Mouse (Mus musculus): ENCODE data around the gene Tbc1d8b. TPM values are rescaled to one million over a fixed set of nuclear protein-coding genes. Genes with fewer than 3 reads are reported as not detected.

The Tbc1d8b gene
- polyA plus RNA-seq, 1 experiment: 0.42 TPM

- TF ChIP-seq POLR2A (IDR thresholded peaks at IDR 0.05; ENCODE audit: low read depth, low read length) (no peak), CTCF (IDR thresholded peaks at IDR 0.05; ENCODE audit: extremely low read depth, insufficient read depth, insufficient read length, insufficient replicate concordance) (no peak)
- 86% methylated on average over 1 of the region's 1 CpGs for WGBS
- H3K4me3 ChIP-seq (ENCODE audit: extremely low read depth, insufficient read depth, insufficient read length): no peak overlapping the region
- no peaks in the 10 kb centered on the region for H3K36me3 ChIP-seq (ENCODE audit: control insufficient read depth, insufficient read depth, low read length)
- no peaks in the 10 kb centered on the region for H3K27me3 ChIP-seq (ENCODE audit: control insufficient read depth, insufficient read depth, low read length)
- H3K4me1 ChIP-seq (ENCODE audit: control insufficient read depth, insufficient read depth, insufficient read length): no peaks in the 10 kb centered on the region
- DNase-seq (ENCODE audit: low read depth in 1 of 2, low spot score in 2 of 2): no peak
- no peak overlapping the region for H3K27ac ChIP-seq (ENCODE audit: insufficient read depth, low read length)
Measured at GRCm38 (mm10) chrX:139778886-139779285, 94.1 kb downstream of the Tbc1d8b start.

GRCm38 (mm10) chrX:139779401-139779800 lies 94.6 kb downstream of the Tbc1d8b start:
- Histone ChIP-seq H3K4me3 (ENCODE audit: extremely low read depth, insufficient read depth, insufficient read length) (no peak overlapping the region), H3K4me1 (ENCODE audit: control insufficient read depth, insufficient read depth, insufficient read length) (no peaks in the 10 kb centered on the region), H3K36me3 (ENCODE audit: control insufficient read depth, insufficient read depth, low read length) (no peaks in the 10 kb centered on the region), H3K27ac (ENCODE audit: insufficient read depth, low read length) (no peak overlapping the region), H3K27me3 (ENCODE audit: control insufficient read depth, insufficient read depth, low read length) (no peaks in the 10 kb centered on the region)
- TF ChIP-seq CTCF (IDR thresholded peaks at IDR 0.05; ENCODE audit: extremely low read depth, insufficient read depth, insufficient read length, insufficient replicate concordance) (no peak), POLR2A (IDR thresholded peaks at IDR 0.05; ENCODE audit: low read depth, low read length) (no peak)
- WGBS: 76% methylated on average over 5 of the region's 5 CpGs
- no peak for DNase-seq (ENCODE audit: low read depth in 1 of 2, low spot score in 2 of 2)

GRCm38 (mm10) chrX:139780988-139781387 lies 96.2 kb downstream of the Tbc1d8b start:
- Histone ChIP-seq H3K27me3 (ENCODE audit: control insufficient read depth, insufficient read depth, low read length) (no peaks in the 10 kb centered on the region), H3K27ac (ENCODE audit: insufficient read depth, low read length) (no peak overlapping the region), H3K36me3 (ENCODE audit: control insufficient read depth, insufficient read depth, low read length) (no peaks in the 10 kb centered on the region), H3K4me1 (ENCODE audit: control insufficient read depth, insufficient read depth, insufficient read length) (no peaks in the 10 kb centered on the region), H3K4me3 (ENCODE audit: extremely low read depth, insufficient read depth, insufficient read length) (no peak overlapping the region)
- no peak for DNase-seq (ENCODE audit: low read depth in 1 of 2, low spot score in 2 of 2)
- WGBS: 67% methylated on average over 3 of the region's 3 CpGs
- TF ChIP-seq CTCF (IDR thresholded peaks at IDR 0.05; ENCODE audit: extremely low read depth, insufficient read depth, insufficient read length, insufficient replicate concordance) (no peak), POLR2A (IDR thresholded peaks at IDR 0.05; ENCODE audit: low read depth, low read length) (no peak)

- Histone ChIP-seq H3K36me3 (ENCODE audit: control insufficient read depth, insufficient read depth, low read length) (no peaks in the 10 kb centered on the region), H3K27ac (ENCODE audit: insufficient read depth, low read length) (no peak overlapping the region), H3K4me1 (ENCODE audit: control insufficient read depth, insufficient read depth, insufficient read length) (no peaks in the 10 kb centered on the region), H3K27me3 (ENCODE audit: control insufficient read depth, insufficient read depth, low read length) (no peaks in the 10 kb centered on the region), H3K4me3 (ENCODE audit: extremely low read depth, insufficient read depth, insufficient read length) (no peak overlapping the region)
- DNase-seq (ENCODE audit: low read depth in 1 of 2, low spot score in 2 of 2): no peak
- no peak for TF ChIP-seq POLR2A (IDR thresholded peaks at IDR 0.05; ENCODE audit: low read depth, low read length)
- TF ChIP-seq CTCF (IDR thresholded peaks at IDR 0.05; ENCODE audit: extremely low read depth, insufficient read depth, insufficient read length, insufficient replicate concordance): no peak
- WGBS: 91% methylated on average over 4 of the region's 4 CpGs
Measured at GRCm38 (mm10) chrX:139781563-139781962, 96.8 kb downstream of the Tbc1d8b start.

- H3K4me3 ChIP-seq (ENCODE audit: extremely low read depth, insufficient read depth, insufficient read length): no peak within 1 kb of the TSS
- 74% methylated on average over 6 of the region's 6 CpGs for WGBS
- TF ChIP-seq POLR2A (IDR thresholded peaks at IDR 0.05; ENCODE audit: low read depth, low read length) (no peak), CTCF (IDR thresholded peaks at IDR 0.05; ENCODE audit: extremely low read depth, insufficient read depth, insufficient read length, insufficient replicate concordance) (no peak)
- H3K27me3 ChIP-seq (ENCODE audit: control insufficient read depth, insufficient read depth, low read length): no peaks in the 10 kb centered on the region
- no peak for DNase-seq (ENCODE audit: low read depth in 1 of 2, low spot score in 2 of 2)
- no peaks in the 10 kb centered on the region for H3K36me3 ChIP-seq (ENCODE audit: control insufficient read depth, insufficient read depth, low read length)
- H3K27ac ChIP-seq (ENCODE audit: insufficient read depth, low read length): no peak within 1 kb of the TSS
- no peaks in the 10 kb centered on the region for H3K4me1 ChIP-seq (ENCODE audit: control insufficient read depth, insufficient read depth, insufficient read length)
Measured at GRCm38 (mm10) chrX:139782278-139783044, 97.7 kb downstream of the Tbc1d8b start, which contains the start of gene Ripply1. TSS of gene Ripply1 (minus strand) at chrX:139782353.

DNA sequence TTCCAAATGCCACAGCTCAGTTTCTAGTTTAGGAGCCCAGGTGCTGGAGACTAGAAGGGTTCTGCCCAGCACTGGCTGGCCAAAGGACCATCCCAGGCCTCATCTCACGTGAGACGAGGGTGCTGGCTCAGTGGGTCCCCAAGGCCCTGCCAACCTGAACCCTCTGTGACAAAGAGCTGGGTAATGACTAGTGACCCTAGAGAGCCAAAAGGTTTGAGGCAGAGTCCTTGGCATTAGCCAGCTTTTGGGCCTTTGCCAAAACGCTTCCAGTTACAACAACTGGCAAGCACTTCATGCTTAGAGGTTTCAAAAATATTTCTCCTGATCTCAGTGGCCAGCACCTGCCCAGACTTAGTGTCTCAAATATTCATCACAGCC lies 98.2 kb downstream of the Tbc1d8b start:
- no peaks in the 10 kb centered on the region for H3K4me1 ChIP-seq (ENCODE audit: control insufficient read depth, insufficient read depth, insufficient read length)
- no peak overlapping the region for H3K4me3 ChIP-seq (ENCODE audit: extremely low read depth, insufficient read depth, insufficient read length)
- no peak for DNase-seq (ENCODE audit: low read depth in 1 of 2, low spot score in 2 of 2)
- no peaks in the 10 kb centered on the region for H3K27me3 ChIP-seq (ENCODE audit: control insufficient read depth, insufficient read depth, low read length)
- no peaks in the 10 kb centered on the region for H3K36me3 ChIP-seq (ENCODE audit: control insufficient read depth, insufficient read depth, low read length)
- H3K27ac ChIP-seq (ENCODE audit: insufficient read depth, low read length): no peak overlapping the region
- TF ChIP-seq CTCF (IDR thresholded peaks at IDR 0.05; ENCODE audit: extremely low read depth, insufficient read depth, insufficient read length, insufficient replicate concordance) (no peak), POLR2A (IDR thresholded peaks at IDR 0.05; ENCODE audit: low read depth, low read length) (no peak)
- WGBS: 73% methylated on average over 3 of the region's 3 CpGs

DNA sequence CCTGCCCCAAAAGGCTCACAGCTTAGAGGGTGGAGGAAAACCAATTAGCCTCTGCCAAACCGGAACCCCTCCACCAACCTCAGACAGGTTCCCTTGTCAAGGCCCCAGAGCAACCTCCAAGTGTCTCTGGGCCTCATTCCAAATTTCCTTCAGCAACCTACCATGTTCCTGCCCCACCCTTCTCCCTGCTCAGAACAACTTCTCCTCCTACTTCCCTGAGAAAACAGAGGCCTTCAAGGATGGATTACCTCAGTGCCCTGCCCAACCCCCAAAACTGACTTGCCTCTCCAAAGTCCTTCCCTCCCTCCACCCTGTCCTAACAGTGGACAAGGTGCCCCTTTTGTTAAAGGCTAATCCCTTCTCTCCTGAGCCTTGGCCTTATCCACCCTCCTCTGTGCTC lies 101.0 kb downstream of the Tbc1d8b start:
- no peak for TF ChIP-seq POLR2A (IDR thresholded peaks at IDR 0.05; ENCODE audit: low read depth, low read length)
- no peak for TF ChIP-seq CTCF (IDR thresholded peaks at IDR 0.05; ENCODE audit: extremely low read depth, insufficient read depth, insufficient read length, insufficient replicate concordance)
- no peaks in the 10 kb centered on the region for H3K36me3 ChIP-seq (ENCODE audit: control insufficient read depth, insufficient read depth, low read length)
- H3K4me1 ChIP-seq (ENCODE audit: control insufficient read depth, insufficient read depth, insufficient read length): no peaks in the 10 kb centered on the region
- H3K4me3 ChIP-seq (ENCODE audit: extremely low read depth, insufficient read depth, insufficient read length): no peak overlapping the region
- no peaks in the 10 kb centered on the region for H3K27me3 ChIP-seq (ENCODE audit: control insufficient read depth, insufficient read depth, low read length)
- H3K27ac ChIP-seq (ENCODE audit: insufficient read depth, low read length): no peak overlapping the region
- 32% methylated on average over 1 of the region's 1 CpGs for WGBS
- no peak for DNase-seq (ENCODE audit: low read depth in 1 of 2, low spot score in 2 of 2)
